28 mouse cellular contexts compared by ENCODE assay signal in the genomic region with DNA sequence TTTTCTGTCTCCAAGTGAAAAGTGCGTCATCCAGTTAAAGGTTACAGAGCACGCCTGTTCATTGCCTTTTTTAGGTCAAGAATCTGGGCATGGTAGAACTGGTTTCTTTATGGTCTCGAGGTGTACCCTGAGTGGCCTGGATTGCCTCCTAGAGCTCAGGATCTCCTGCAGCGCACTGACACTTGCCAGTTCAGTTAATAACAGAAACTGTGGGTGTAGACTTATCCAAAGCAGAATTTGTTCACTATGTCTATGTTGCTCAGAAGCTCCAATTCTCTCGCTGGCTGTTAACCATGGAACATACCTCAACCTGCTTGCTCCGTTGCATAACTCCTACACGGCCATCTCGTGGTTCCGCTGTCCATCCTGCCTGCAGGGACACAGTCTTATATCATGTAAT. TPM values are rescaled to one million over a fixed set of nuclear protein-coding genes. Genes with fewer than 3 reads are reported as not detected.
DNase-seq lines count a peak whose midpoint lies in the region; ATAC-seq lines count a peak whose summit lies in the region.
"Had no signal": no experiment of that assay in that cellular context is flagged by ENCODE, and none has a peak within 500 bp of the region (broad histone marks: within the 10 kb centered on the region; RNA-seq: fewer than 3 reads in every experiment).

No protein-coding gene starts in this region.

- 86% methylated on average over 9 of the region's 9 CpGs for WGBS in intestine, embryonic 14.5 days
- 88% methylated on average over 9 of the region's 9 CpGs for WGBS in intestine, embryonic 16.5 days

- H3K4me3 ChIP-seq in intestine, embryonic 14.5 days (ENCODE audit: low read depth, low read length): no peak overlapping the region
- no peak overlapping the region for H3K4me3 ChIP-seq in intestine, embryonic 16.5 days (ENCODE audit: low read length)

- 0 out of 2 replicates have a peak, but pooled peaks cover 5% of the 10 kb centered on the region for H3K9me3 ChIP-seq in intestine, embryonic 14.5 days (ENCODE audit: control insufficient read depth, low read length)
- 0 out of 2 replicates have a peak, but pooled peaks cover 9% of the 10 kb centered on the region for H3K9me3 ChIP-seq in intestine, embryonic 16.5 days (ENCODE audit: control insufficient read depth, low read length)

- no peak overlapping the region for H3K27ac ChIP-seq in intestine, embryonic 14.5 days (ENCODE audit: low read depth)
- H3K27ac ChIP-seq in intestine, embryonic 16.5 days (ENCODE audit: low read length): no peak overlapping the region

- H3K9ac ChIP-seq in intestine, embryonic 14.5 days (ENCODE audit: low read length): no peak overlapping the region
- H3K9ac ChIP-seq in intestine, embryonic 16.5 days (ENCODE audit: low read depth, low read length): no peak overlapping the region

- H3K4me1 ChIP-seq in intestine, embryonic 14.5 days (replicated peaks; ENCODE audit: control insufficient read depth, insufficient read depth, low read length): no peaks in the 10 kb centered on the region
- H3K4me1 ChIP-seq in intestine, embryonic 16.5 days (ENCODE audit: control insufficient read depth, insufficient read depth, low read length): peaks cover 11% of the 10 kb centered on the region

- no peak overlapping the region for H3K4me2 ChIP-seq in intestine, embryonic 14.5 days (ENCODE audit: low read length)
- no peak overlapping the region for H3K4me2 ChIP-seq in intestine, embryonic 16.5 days (ENCODE audit: low read depth, low read length)

- no peak for ATAC-seq in intestine, embryonic 14.5 days (replicated peaks; ENCODE audit: low FRiP score, low TSS enrichment, low read depth)
- no peak for ATAC-seq in intestine, embryonic 16.5 days
- no peak for ATAC-seq in erythroid progenitor cell, adult 5-6 weeks (replicated peaks; ENCODE audit: low FRiP score, poor library complexity, severe bottlenecking)
- ATAC-seq: activated CD4-positive, CD25-positive, alpha-beta regulatory T cell, adult 4 months; CD4-positive, CD25-positive, alpha-beta regulatory T cell, adult 4 months; Patski had no signal

- DNase-seq in heart, adult 11 months: peak; percentile 69
- no peak for DNase-seq in heart, postnatal 4 days
- DNase-seq in intestine, embryonic 14.5 days (ENCODE audit: low spot score): peak; percentile 24
- peak; percentile 91 for DNase-seq in fat pad, adult 2 months (ENCODE audit: extremely low read depth, low read depth, low spot score)
- DNase-seq in gonadal fat pad, adult 2 months (ENCODE audit: low read depth): peak; percentile 94
- DNase-seq in gastrocnemius, adult 8-10 months (ENCODE audit: low spot score in 2 of 2): no peak
- DNase-seq: adrenal gland, adult 2 months; adrenal gland, adult 8-10 months; adrenal gland, postnatal 10 days; adrenal gland, postnatal 14 days; adrenal gland, postnatal 25 days; adrenal gland, postnatal 36 days; B cell, adult 2 months; cerebellum, adult 11 months; cerebellum, adult 11-12 months had no signal

- no peaks in the 10 kb centered on the region for H3K36me3 ChIP-seq in intestine, embryonic 14.5 days (ENCODE audit: control insufficient read depth, insufficient read depth, low read length)
- no peaks in the 10 kb centered on the region for H3K36me3 ChIP-seq in intestine, embryonic 16.5 days (ENCODE audit: control insufficient read depth, insufficient read depth, low read length)
- H3K36me3 ChIP-seq: G1E had no signal

- H3K27me3 ChIP-seq in intestine, embryonic 14.5 days (replicated peaks; ENCODE audit: control insufficient read depth, insufficient read depth, low read length): no peaks in the 10 kb centered on the region
- H3K27me3 ChIP-seq in intestine, embryonic 16.5 days (replicated peaks; ENCODE audit: control insufficient read depth, insufficient read depth, low read length): no peaks in the 10 kb centered on the region
- H3K27me3 ChIP-seq: CH12.LX, Patski had no signal

RNA-seq across cellular contexts. Expression of gene Adh6a, which starts 13.0 kb away (rescaled TPM):
- total RNA-seq in heart, postnatal 4 days (2021): not detected
- 0.31 TPM in 2 replicates for polyA plus RNA-seq in intestine, embryonic 14.5 days (2014; fragmentation: Nextera tagmentation; extraction: Ambion mirVana)
- 1.5 and 1.8 TPM in 2 replicates for polyA plus RNA-seq in intestine, embryonic 16.5 days (2015; fragmentation: Nextera tagmentation; extraction: Ambion mirVana)
- polyA plus RNA-seq in gonadal fat pad, adult 2 months (2012; rRNA removed): 0.26 TPM in 1 of 2 replicates, not detected in the other
- not detected in 2 replicates for total RNA-seq in erythroid progenitor cell, adult 5-6 weeks (2015; ENCODE audit: low replicate concordance)
- total RNA-seq in erythroid progenitor cell, adult 5-6 weeks (2017; ENCODE audit: low replicate concordance): not detected in 2 replicates
- not detected for total RNA-seq in gastrocnemius, adult 8-10 months (2022)
- total RNA-seq: adrenal gland, adult 18-20 months; adrenal gland, adult 2 months; adrenal gland, adult 8-10 months; adrenal gland, postnatal 14 days; adrenal gland, postnatal 25 days; adrenal gland, postnatal 36 days; adrenal gland, postnatal 4 days; CH12.LX; ES-E14; MEL had no signal
- polyA plus RNA-seq: activated CD4-positive, CD25-positive, alpha-beta regulatory T cell, adult 4 months; adrenal gland, adult 2 months; brain, embryonic 14.5 days; C2C12; CD4-positive, CD25-positive, alpha-beta regulatory T cell, adult 4 months; G1E had no signal

RNA-seq across cellular contexts. Expression of gene Adh1, which starts 39.3 kb away (rescaled TPM):
- total RNA-seq in heart, postnatal 4 days (2021): 10 to 100 TPM; 13.3 to 13.5 TPM
- 14.9 and 22.9 TPM in 2 replicates for polyA plus RNA-seq in intestine, embryonic 14.5 days (2014; fragmentation: Nextera tagmentation; extraction: Ambion mirVana)
- polyA plus RNA-seq in intestine, embryonic 16.5 days (2015; fragmentation: Nextera tagmentation; extraction: Ambion mirVana): 734 and 860 TPM in 2 replicates
- 212 and 290 TPM in 2 replicates for polyA plus RNA-seq in gonadal fat pad, adult 2 months (2012; rRNA removed)
- total RNA-seq in erythroid progenitor cell, adult 5-6 weeks (2015; ENCODE audit: low replicate concordance): not detected in 2 replicates
- total RNA-seq in erythroid progenitor cell, adult 5-6 weeks (2017; ENCODE audit: low replicate concordance): 1.7 TPM in 1 of 2 replicates, not detected in the other
- 10 to 100 TPM; 14.7 to 36.9 (median 23.9) TPM for total RNA-seq in gastrocnemius, adult 8-10 months (2022)
- total RNA-seq: CH12.LX had no signal
- polyA plus RNA-seq: G1E had no signal

RNA-seq across cellular contexts. Expression of gene Adh6b, which starts 41.4 kb away (rescaled TPM):
- total RNA-seq in heart, postnatal 4 days (2021): 1 to 10 TPM; 2.6 to 4.0 TPM
- polyA plus RNA-seq in intestine, embryonic 14.5 days (2014; fragmentation: Nextera tagmentation; extraction: Ambion mirVana): 0.11 TPM in 1 of 2 replicates, not detected in the other
- polyA plus RNA-seq in intestine, embryonic 16.5 days (2015; fragmentation: Nextera tagmentation; extraction: Ambion mirVana): 0.15 TPM in 1 of 2 replicates, not detected in the other
- polyA plus RNA-seq in gonadal fat pad, adult 2 months (2012; rRNA removed): 1.2 and 2.0 TPM in 2 replicates
- total RNA-seq in erythroid progenitor cell, adult 5-6 weeks (2015; ENCODE audit: low replicate concordance): not detected in 2 replicates
- total RNA-seq in erythroid progenitor cell, adult 5-6 weeks (2017; ENCODE audit: low replicate concordance): not detected in 2 replicates
- total RNA-seq in gastrocnemius, adult 8-10 months (2022): under 1 TPM in 1 of 4 experiments, not detected in 3; 0.16 TPM
- total RNA-seq: adrenal gland, postnatal 25 days; CH12.LX; ES-E14; MEL had no signal
- polyA plus RNA-seq: activated CD4-positive, CD25-positive, alpha-beta regulatory T cell, adult 4 months; adrenal gland, adult 2 months; C2C12; CD4-positive, CD25-positive, alpha-beta regulatory T cell, adult 4 months; G1E had no signal

Comparison
In these comparisons a context has a peak if more than half of its experiments do, and no peak if none do; other contexts are left out.
1. DNase-seq: peak in heart, adult 11 months (single experiment), intestine, embryonic 14.5 days (single experiment), fat pad, adult 2 months (single experiment) and gonadal fat pad, adult 2 months (single experiment); none in heart, postnatal 4 days (single experiment) and gastrocnemius, adult 8-10 months (0 of 2).
2. RNA of gene Adh1, which starts 39.3 kb away (total RNA-seq): 14.7 to 36.9 TPM in gastrocnemius, adult 8-10 months and 13.3 to 13.5 TPM in heart, postnatal 4 days; 1.7 TPM in erythroid progenitor cell, adult 5-6 weeks; every median in the first group is over 4 times any median in the second.